Mouse (Mus musculus) liver, embryonic 12.5 days (tissue): ENCODE results near the gene Ube2j2. TPM values are rescaled to one million over a fixed set of nuclear protein-coding genes. Genes with fewer than 3 reads are reported as not detected.

ENCODE experiments used
- ATAC-seq: fragments of 200-750 bp; cut with Nextera tagmentation; 2 replicates; pipeline ENCODE4 v1.8.0; 2017; ENCODE audit warnings: moderate number of reproducible peaks, mild to moderate bottlenecking, moderate library complexity
- H3K27ac ChIP-seq: fragments of 300-500 bp; sonication (generic); 2 replicates; pipeline ENCODE4 v1.5.1; 2016; ENCODE audit warnings: mild to moderate bottlenecking
- H3K27me3 ChIP-seq: fragments of 300-500 bp; sonication (generic); replicated peaks from 2 replicates; pipeline ENCODE4 v1.6.1; 2016; ENCODE audit warnings: mild to moderate bottlenecking, moderate library complexity
- H3K36me3 ChIP-seq: fragments of 300-500 bp; sonication (generic); 2 replicates; pipeline ENCODE4 v1.6.1; 2016; ENCODE audit warnings: mild to moderate bottlenecking, moderate library complexity
- H3K4me1 ChIP-seq: fragments of 300-500 bp; sonication (generic); 2 replicates; pipeline ENCODE4 v1.6.1; 2016
- H3K4me2 ChIP-seq: fragments of 300-500 bp; sonication (generic); 2 replicates; pipeline ENCODE4 v1.6.1; 2016; ENCODE audit warnings: mild to moderate bottlenecking, moderate library complexity
- H3K4me3 ChIP-seq: fragments of 300-500 bp; sonication (generic); 2 replicates; pipeline ENCODE4 v1.5.1; 2016; ENCODE audit warnings: mild to moderate bottlenecking, moderate library complexity
- H3K9ac ChIP-seq: fragments of 300-500 bp; sonication (generic); 2 replicates; pipeline ENCODE4 v1.6.1; 2016; ENCODE audit warnings: mild to moderate bottlenecking, moderate library complexity
- H3K9me3 ChIP-seq: fragments of 300-500 bp; sonication (generic); replicated peaks from 2 replicates; pipeline ENCODE4 v1.6.1; 2016; ENCODE audit warnings: mild to moderate bottlenecking, moderate library complexity
- WGBS: fragments of 180-500 bp; shearing (Covaris S2); methylation state at CpG from one replicate; pipeline ENCODE4 v1.1.7; 2016; ENCODE audit not compliant: insufficient replicate concordance; 5-methylcytosine and 5-hydroxymethylcytosine counted together
- microRNA-seq: library from miRNA; unstranded; fragments of <30 nt; microRNA quantifications from one replicate; pipeline ENCODE4, GENCODE M21; 2017
- polyA plus RNA-seq: library from polyadenylated mRNA; unstranded; fragments of >200 nt; fragmentation: Nextera tagmentation; extraction: Ambion mirVana; gene quantifications from 2 replicates; pipeline ENCODE4 v1.2.1, GENCODE M21; 2016

Gene Ube2j2
- polyA plus RNA-seq, 1 experiment from 2014 or later: 106 TPM

DNA sequence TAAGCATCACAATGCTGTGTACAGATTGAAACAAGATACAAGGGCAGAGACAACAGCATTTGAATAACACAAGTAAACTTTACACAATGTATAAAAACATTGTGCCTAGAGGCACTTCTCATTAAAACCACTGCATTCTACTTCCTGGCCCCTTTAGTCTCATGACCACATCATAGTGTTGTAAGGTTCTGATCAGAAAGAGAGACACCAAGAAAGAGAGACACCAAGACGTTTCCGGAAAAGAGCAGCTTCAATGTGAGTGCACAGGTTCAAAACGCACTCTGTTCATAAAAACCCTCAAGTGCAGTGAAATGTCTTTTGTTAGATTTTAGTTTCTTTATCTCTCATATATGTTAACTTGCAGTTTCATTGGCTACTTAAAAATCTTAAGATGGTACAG is 60.5 kb downstream of the Ube2j2 start:
- Histone ChIP-seq H3K27ac (no peak overlapping the region), H3K9me3 (no peaks in the 10 kb centered on the region), H3K4me1 (no peaks in the 10 kb centered on the region), H3K36me3 (peaks cover 95% of the 10 kb centered on the region), H3K27me3 (no peaks in the 10 kb centered on the region), H3K4me3 (no peak overlapping the region), H3K9ac (no peak overlapping the region), H3K4me2 (no peak overlapping the region)
- WGBS: 82% methylated on average over 3 of the region's 3 CpGs
- no peak for ATAC-seq

DNA sequence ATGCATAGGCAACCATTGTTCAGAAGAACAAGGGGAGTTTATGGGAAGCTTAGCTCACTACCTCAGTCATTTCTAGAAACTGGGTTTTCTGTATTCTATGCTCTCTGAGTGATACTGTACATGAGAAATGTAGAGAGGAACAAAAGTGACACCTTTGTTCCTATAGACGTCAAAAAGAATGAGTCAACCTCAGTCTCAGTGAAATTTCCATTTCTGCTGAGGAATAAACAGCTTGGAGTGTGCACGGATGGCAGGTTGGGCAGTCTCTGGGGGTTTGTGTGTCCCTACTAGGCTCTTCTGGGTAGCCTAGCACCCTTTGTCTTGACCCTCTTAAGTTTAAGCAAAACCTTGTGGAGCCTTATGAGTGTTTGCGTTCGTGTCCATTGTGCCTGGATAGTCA is 64.7 kb downstream of the Ube2j2 start:
- H3K4me2 ChIP-seq: no peak overlapping the region
- H3K9me3 ChIP-seq: no peaks in the 10 kb centered on the region
- no peaks in the 10 kb centered on the region for H3K27me3 ChIP-seq
- H3K36me3 ChIP-seq: peaks cover 95% of the 10 kb centered on the region
- no peak overlapping the region for H3K4me3 ChIP-seq
- no peak overlapping the region for H3K9ac ChIP-seq
- no peak for ATAC-seq
- no peak overlapping the region for H3K27ac ChIP-seq
- H3K4me1 ChIP-seq: no peaks in the 10 kb centered on the region
- 88% methylated on average over 4 of the region's 4 CpGs for WGBS

Small RNA genes within 50 kb of the gene (microRNA-seq; reads per million reads assigned to microRNA genes)
- gene Gm22991: not detected

Other genes with a start within 250 kb of the Ube2j2 start
- 1.9 and 2.0 TPM in 2 replicates for gene Fndc10, start 249.5 kb upstream of the Ube2j2 start, polyA plus RNA-seq
- 80.8 and 91.2 TPM in 2 replicates for gene Ssu72, start 239.0 kb upstream of the Ube2j2 start, polyA plus RNA-seq
- gene Tmem240, start 209.0 kb upstream of the Ube2j2 start, polyA plus RNA-seq: 0.17 and 0.24 TPM in 2 replicates
- gene Atad3a, start 182.7 kb upstream of the Ube2j2 start, polyA plus RNA-seq: 101 and 110 TPM in 2 replicates
- 0.49 and 0.73 TPM in 2 replicates for gene Vwa1, start 169.1 kb upstream of the Ube2j2 start, polyA plus RNA-seq
- gene Tmem88b, start 158.0 kb upstream of the Ube2j2 start, polyA plus RNA-seq: 0.32 TPM in 2 replicates
- not detected in 2 replicates for gene Ankrd65, start 153.4 kb upstream of the Ube2j2 start, polyA plus RNA-seq
- 223 and 228 TPM in 2 replicates for gene Mrpl20, start 141.0 kb upstream of the Ube2j2 start, polyA plus RNA-seq
- gene Ccnl2, start 131.3 kb upstream of the Ube2j2 start, polyA plus RNA-seq: 98.8 and 101 TPM in 2 replicates
- 146 and 153 TPM in 2 replicates for gene Aurkaip1, start 112.6 kb upstream of the Ube2j2 start, polyA plus RNA-seq
- 8.1 and 9.2 TPM in 2 replicates for gene Mxra8, start 104.2 kb upstream of the Ube2j2 start, polyA plus RNA-seq
- 10.7 and 12.1 TPM in 2 replicates for gene Dvl1, start 96.4 kb upstream of the Ube2j2 start, polyA plus RNA-seq
- gene Tas1r3, start 80.5 kb upstream of the Ube2j2 start, polyA plus RNA-seq: 0.07 and 0.11 TPM in 2 replicates
- 10.3 and 10.8 TPM in 2 replicates for gene Cptp, start 74.4 kb upstream of the Ube2j2 start, polyA plus RNA-seq
- 50.0 and 51.4 TPM in 2 replicates for gene Ints11, start 74.3 kb upstream of the Ube2j2 start, polyA plus RNA-seq
- 32.7 and 33.6 TPM in 2 replicates for gene Pusl1, start 52.0 kb upstream of the Ube2j2 start, polyA plus RNA-seq
- gene Acap3, start 52.0 kb upstream of the Ube2j2 start, polyA plus RNA-seq: 13.4 and 13.6 TPM in 2 replicates
- 45.0 and 48.8 TPM in 2 replicates for gene C1qtnf12, start 18.5 kb downstream of the Ube2j2 start, polyA plus RNA-seq
- 8.2 and 8.7 TPM in 2 replicates for gene B3galt6, start 48.8 kb downstream of the Ube2j2 start, polyA plus RNA-seq
- 93.4 and 93.9 TPM in 2 replicates for gene Sdf4, start 49.0 kb downstream of the Ube2j2 start, polyA plus RNA-seq
- 0.39 and 0.60 TPM in 2 replicates for gene Tnfrsf4, start 70.0 kb downstream of the Ube2j2 start, polyA plus RNA-seq
- 0.77 and 0.99 TPM in 2 replicates for gene Tnfrsf18, start 82.3 kb downstream of the Ube2j2 start, polyA plus RNA-seq
- gene Ttll10, start 115.6 kb downstream of the Ube2j2 start, polyA plus RNA-seq: 0.07 and 0.15 TPM in 2 replicates
- gene 9430015G10Rik, start 166.2 kb downstream of the Ube2j2 start, polyA plus RNA-seq: 19.6 and 20.3 TPM in 2 replicates
- gene Rnf223, start 186.7 kb downstream of the Ube2j2 start, polyA plus RNA-seq: 0.06 and 0.19 TPM in 2 replicates